Mouse (Mus musculus) skeletal muscle tissue, postnatal 0 days (tissue): Measurements from ENCODE around the gene Gm15056. TPM values are rescaled to one million over a fixed set of nuclear protein-coding genes. Genes with fewer than 3 reads are reported as not detected.

Experiments used
- polyA plus RNA-seq: library from polyadenylated mRNA; unstranded; fragments of >200 nt; fragmentation: Nextera tagmentation; extraction: Ambion mirVana; gene quantifications from 2 replicates; pipeline ENCODE4 v1.2.1, GENCODE M21; 2015

Gene Gm15056
- not detected in 2 replicates for polyA plus RNA-seq

DNA sequence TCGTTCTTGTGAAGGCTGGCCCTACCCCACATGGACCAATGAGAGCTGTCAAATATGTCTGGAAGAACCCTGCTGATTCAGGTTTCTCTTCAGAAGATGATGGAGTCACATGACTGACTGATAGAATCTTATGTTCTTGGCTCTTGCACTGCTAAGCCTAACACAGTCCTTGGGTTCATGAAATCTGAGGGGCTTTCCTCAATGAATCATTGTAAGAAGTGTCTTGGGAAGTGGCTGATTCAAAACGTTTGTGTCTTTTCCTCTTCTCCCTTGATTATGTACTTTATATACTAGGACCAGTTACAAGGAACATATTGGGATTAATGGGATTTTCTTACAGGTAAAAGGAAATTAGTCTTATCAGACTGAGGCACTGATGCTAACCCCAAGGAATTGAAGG is at the start of gene Gm15056:
TSS of gene Gm15056 (minus strand) at position 101 of the 400 bp plus-strand sequence.

DNA sequence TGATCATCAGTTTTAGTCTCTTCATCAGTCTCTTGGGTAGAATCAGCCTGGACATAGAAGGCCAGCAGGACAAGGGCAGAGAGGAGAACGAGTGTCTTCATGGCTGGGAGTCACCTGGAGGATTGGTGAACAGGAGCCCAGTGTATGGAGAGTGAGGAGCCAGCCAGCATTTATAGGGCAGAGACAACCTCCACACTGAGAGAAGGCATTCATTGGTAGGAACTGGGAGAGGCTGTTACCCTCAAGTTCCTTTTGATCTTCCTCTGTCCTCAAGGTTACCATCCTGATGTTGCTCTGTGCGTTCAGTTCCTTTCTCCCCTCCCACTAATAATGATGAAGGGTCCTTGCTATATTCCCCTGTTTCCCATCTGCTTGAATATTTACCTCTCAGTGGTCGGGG is 42.2 kb upstream of the Gm15056 start, which contains the start of gene AY761185:
TSS of gene AY761185 (minus strand) at position 101 of the 400 bp plus-strand sequence.

DNA sequence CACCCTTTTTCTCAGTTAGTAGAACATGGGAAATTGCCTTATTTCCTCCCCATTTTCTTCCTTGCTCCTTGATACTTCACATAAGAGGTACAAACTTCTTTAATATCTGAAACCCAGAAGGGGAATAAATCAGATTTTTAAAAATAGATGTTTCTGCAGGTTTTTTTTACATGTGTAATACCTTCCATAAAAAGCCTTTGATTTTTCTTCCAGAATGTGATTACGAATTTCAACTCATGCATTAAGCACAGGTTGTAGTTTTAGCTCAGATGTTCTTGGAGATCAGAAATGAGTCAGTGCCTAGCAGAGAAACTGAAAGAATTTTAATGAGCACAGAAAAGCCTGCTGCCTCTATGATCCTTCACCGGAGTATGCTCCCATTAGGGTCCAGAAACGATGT is 19.5 kb upstream of the Gm15056 start, which contains the start of gene Gm6040:
TSS of gene Gm6040 (minus strand) at position 101 of the 400 bp plus-strand sequence.

DNA sequence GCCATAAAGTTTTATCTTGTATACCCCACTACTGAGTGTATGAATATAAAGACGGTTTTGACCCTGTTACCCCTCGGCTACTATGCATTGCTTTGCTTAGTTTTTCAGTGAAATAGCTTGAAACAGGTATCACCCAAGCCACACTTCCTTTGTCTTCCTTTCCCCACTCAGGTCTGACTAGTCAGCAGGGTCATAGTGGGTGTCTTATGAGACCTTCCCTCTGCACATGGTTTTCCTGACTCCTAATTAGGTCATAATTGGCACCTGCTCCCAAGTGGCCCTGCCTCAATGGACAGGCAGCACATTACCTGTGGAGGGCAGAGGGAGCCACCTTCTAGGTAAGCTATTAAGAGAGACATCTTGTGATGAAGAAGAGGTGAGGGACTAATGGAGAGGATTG is 10.1 kb downstream of the Gm15056 start, which contains the start of gene Defb33:
TSS of gene Defb33 (plus strand) at position 301 of the 400 bp plus-strand sequence.

Other genes with a start within 250 kb of the Gm15056 start
- not detected in 2 replicates for gene Defb33, start 10.0 kb downstream of the Gm15056 start, polyA plus RNA-seq
- not detected in 2 replicates for gene Gm6040, start 19.4 kb upstream of the Gm15056 start, polyA plus RNA-seq
- gene AY761185, start 42.1 kb upstream of the Gm15056 start, polyA plus RNA-seq = not detected in 2 replicates
- gene Defa21, start 122.9 kb upstream of the Gm15056 start, polyA plus RNA-seq = not detected in 2 replicates
- gene Defa23, start 152.4 kb upstream of the Gm15056 start, polyA plus RNA-seq = not detected in 2 replicates
- gene Defa35, start 162.4 kb upstream of the Gm15056 start, polyA plus RNA-seq = not detected in 2 replicates
- gene Defa25, start 181.8 kb upstream of the Gm15056 start, polyA plus RNA-seq = not detected in 2 replicates
- not detected in 2 replicates for gene Gm14851, start 193.4 kb upstream of the Gm15056 start, polyA plus RNA-seq
- gene Defa30, start 232.0 kb upstream of the Gm15056 start, polyA plus RNA-seq = not detected in 2 replicates